Mouse (Mus musculus) forebrain, embryonic 12.5 days (tissue): ENCODE results near the gene Ntm. TPM values are rescaled to one million over a fixed set of nuclear protein-coding genes. Genes with fewer than 3 reads are reported as not detected.

ENCODE experiments used
- ATAC-seq: fragments of 200-750 bp; cut with Nextera tagmentation; 2 replicates; pipeline ENCODE4 v1.8.0; 2017; ENCODE audit warnings: moderate TSS enrichment; ENCODE audit not compliant: low FRiP score
- H3K27ac ChIP-seq: fragments of 300-500 bp; sonication (generic); 2 replicates; pipeline ENCODE4 v1.5.1; 2016; ENCODE audit warnings: mild to moderate bottlenecking
- H3K27me3 ChIP-seq: fragments of 300-500 bp; sonication (generic); 2 replicates; pipeline ENCODE4 v1.6.1; 2016; ENCODE audit warnings: mild to moderate bottlenecking
- H3K36me3 ChIP-seq: fragments of 300-500 bp; sonication (generic); replicated peaks from 2 replicates; pipeline ENCODE4 v1.6.1; 2016; ENCODE audit warnings: mild to moderate bottlenecking
- H3K4me1 ChIP-seq: fragments of 300-500 bp; sonication (generic); 2 replicates; pipeline ENCODE4 v1.6.1; 2016
- H3K4me2 ChIP-seq: fragments of 300-500 bp; sonication (generic); 2 replicates; pipeline ENCODE4 v1.6.1; 2016; ENCODE audit warnings: mild to moderate bottlenecking, moderate library complexity
- H3K4me3 ChIP-seq: fragments of 300-500 bp; sonication (generic); replicated peaks from 2 replicates; pipeline ENCODE4 v1.5.1; 2016; ENCODE audit warnings: mild to moderate bottlenecking
- H3K9ac ChIP-seq: fragments of 300-500 bp; sonication (generic); 2 replicates; pipeline ENCODE4 v1.6.1; 2016; ENCODE audit warnings: mild to moderate bottlenecking
- H3K9me3 ChIP-seq: fragments of 300-500 bp; sonication (generic); 2 replicates; pipeline ENCODE4 v1.6.1; 2016
- WGBS: fragments of 180-500 bp; shearing (Covaris S2); methylation state at CpG from one replicate; pipeline ENCODE4 v1.1.7; 2016; 5-methylcytosine and 5-hydroxymethylcytosine counted together
- polyA plus RNA-seq: library from polyadenylated mRNA; unstranded; fragments of >200 nt; fragmentation: Nextera tagmentation; extraction: Ambion mirVana; gene quantifications from 2 replicates; pipeline ENCODE4 v1.2.1, GENCODE M21; 2016

The Ntm gene
- polyA plus RNA-seq, 1 experiment from 2014 or later, result 34.6 TPM

GRCm38 (mm10) chr9:29578226-29578625 is 384.7 kb downstream of the Ntm start:
- ATAC-seq, result no peak
- Histone ChIP-seq H3K9me3 (no peaks in the 10 kb centered on the region), H3K4me3 (no peak overlapping the region), H3K27me3 (no peaks in the 10 kb centered on the region), H3K4me1 (0 out of 2 replicates have a peak, but pooled peaks cover 6% of the 10 kb centered on the region), H3K27ac (no peak overlapping the region), H3K9ac (no peak overlapping the region), H3K36me3 (no peaks in the 10 kb centered on the region), H3K4me2 (no peak overlapping the region)
- WGBS, result 82% methylated on average over 11 of the region's 11 CpGs

- Histone ChIP-seq H3K4me3 (no peak overlapping the region), H3K27ac (no peak overlapping the region), H3K9me3 (no peaks in the 10 kb centered on the region), H3K4me2 (no peak overlapping the region), H3K4me1 (0 out of 2 replicates have a peak, but pooled peaks cover 6% of the 10 kb centered on the region), H3K27me3 (no peaks in the 10 kb centered on the region), H3K36me3 (no peaks in the 10 kb centered on the region), H3K9ac (no peak overlapping the region)
- WGBS, result 46% methylated on average over 4 of the region's 4 CpGs
- no peak for ATAC-seq
These were observed 386.8 kb downstream of the Ntm start for GRCm38 (mm10) chr9:29576051-29576533.

- Histone ChIP-seq H3K4me2 (no peak overlapping the region), H3K4me3 (no peak overlapping the region), H3K9ac (no peak overlapping the region), H3K9me3 (no peaks in the 10 kb centered on the region), H3K27ac (no peak overlapping the region), H3K36me3 (no peaks in the 10 kb centered on the region), H3K4me1 (0 out of 2 replicates have a peak, but pooled peaks cover 6% of the 10 kb centered on the region), H3K27me3 (no peaks in the 10 kb centered on the region)
- ATAC-seq, result no peak
- 83% methylated on average over 5 of the region's 5 CpGs for WGBS
These were observed 388.4 kb downstream of the Ntm start for GRCm38 (mm10) chr9:29574548-29574947.

- Histone ChIP-seq H3K4me3 (no peak overlapping the region), H3K36me3 (no peaks in the 10 kb centered on the region), H3K9me3 (no peaks in the 10 kb centered on the region), H3K4me2 (no peak overlapping the region), H3K27ac (no peak overlapping the region), H3K27me3 (no peaks in the 10 kb centered on the region), H3K4me1 (no peaks in the 10 kb centered on the region), H3K9ac (no peak overlapping the region)
- no peak for ATAC-seq
- WGBS, result 73% methylated on average over 5 of the region's 5 CpGs
These were observed 394.4 kb downstream of the Ntm start for GRCm38 (mm10) chr9:29568571-29568970.

GRCm38 (mm10) chr9:29562419-29563071 is 400.4 kb downstream of the Ntm start:
- Histone ChIP-seq H3K4me2 (no peak overlapping the region), H3K9ac (no peak overlapping the region), H3K4me1 (no peaks in the 10 kb centered on the region), H3K36me3 (no peaks in the 10 kb centered on the region), H3K4me3 (no peak overlapping the region), H3K27ac (no peak overlapping the region), H3K9me3 (no peaks in the 10 kb centered on the region), H3K27me3 (no peaks in the 10 kb centered on the region)
- ATAC-seq, result no peak
- 89% methylated on average over 5 of the region's 5 CpGs for WGBS

- H3K4me3 ChIP-seq, result no peak overlapping the region
- H3K27ac ChIP-seq, result no peak overlapping the region
- H3K9ac ChIP-seq, result no peak overlapping the region
- ATAC-seq, result no peak
- WGBS, result 92% methylated on average over 4 of the region's 4 CpGs
- H3K36me3 ChIP-seq, result no peaks in the 10 kb centered on the region
- no peaks in the 10 kb centered on the region for H3K27me3 ChIP-seq
- H3K4me1 ChIP-seq, result no peaks in the 10 kb centered on the region
- no peaks in the 10 kb centered on the region for H3K9me3 ChIP-seq
- no peak overlapping the region for H3K4me2 ChIP-seq
These were observed 404.0 kb downstream of the Ntm start for GRCm38 (mm10) chr9:29558915-29559314.

GRCm38 (mm10) chr9:29550582-29550981 is 412.4 kb downstream of the Ntm start:
- no peak overlapping the region for H3K9ac ChIP-seq
- no peaks in the 10 kb centered on the region for H3K9me3 ChIP-seq
- no peak overlapping the region for H3K27ac ChIP-seq
- 0 out of 2 replicates have a peak, but pooled peaks cover 9% of the 10 kb centered on the region for H3K4me1 ChIP-seq
- no peak overlapping the region for H3K4me3 ChIP-seq
- H3K36me3 ChIP-seq, result no peaks in the 10 kb centered on the region
- H3K4me2 ChIP-seq, result no peak overlapping the region
- H3K27me3 ChIP-seq, result no peaks in the 10 kb centered on the region
- ATAC-seq, result no peak
- WGBS, result 89% methylated on average over 8 of the region's 8 CpGs

GRCm38 (mm10) chr9:29550107-29550506 is 412.8 kb downstream of the Ntm start:
- no peak for ATAC-seq
- Histone ChIP-seq H3K27me3 (no peaks in the 10 kb centered on the region), H3K9me3 (no peaks in the 10 kb centered on the region), H3K36me3 (no peaks in the 10 kb centered on the region), H3K4me2 (no peak overlapping the region), H3K9ac (no peak overlapping the region), H3K27ac (no peak overlapping the region), H3K4me3 (no peak overlapping the region), H3K4me1 (0 out of 2 replicates have a peak, but pooled peaks cover 9% of the 10 kb centered on the region)
- WGBS, result 94% methylated on average over 8 of the region's 8 CpGs

- Histone ChIP-seq H3K4me3 (no peak overlapping the region), H3K36me3 (no peaks in the 10 kb centered on the region), H3K27me3 (peaks cover 10% of the 10 kb centered on the region; the same call in 1 of the 2 replicates), H3K4me2 (no peak overlapping the region), H3K4me1 (peaks cover 14% of the 10 kb centered on the region), H3K9me3 (no peaks in the 10 kb centered on the region), H3K27ac (no peak overlapping the region), H3K9ac (no peak overlapping the region)
- 85% methylated on average over 2 of the region's 2 CpGs for WGBS
- no peak for ATAC-seq
These were observed 426.5 kb downstream of the Ntm start for GRCm38 (mm10) chr9:29536415-29536814.

GRCm38 (mm10) chr9:29534773-29535172 is 428.2 kb downstream of the Ntm start:
- Histone ChIP-seq H3K9me3 (no peaks in the 10 kb centered on the region), H3K4me2 (no peak overlapping the region), H3K27ac (no peak overlapping the region), H3K4me1 (peaks cover 14% of the 10 kb centered on the region), H3K4me3 (no peak overlapping the region), H3K27me3 (peaks cover 10% of the 10 kb centered on the region; the same call in 1 of the 2 replicates), H3K36me3 (no peaks in the 10 kb centered on the region), H3K9ac (no peak overlapping the region)
- ATAC-seq, result no peak
- 48% methylated on average over 6 of the region's 6 CpGs for WGBS

GRCm38 (mm10) chr9:29534304-29534703 is 428.6 kb downstream of the Ntm start:
- Histone ChIP-seq H3K4me2 (no peak overlapping the region), H3K4me3 (no peak overlapping the region), H3K9me3 (no peaks in the 10 kb centered on the region), H3K36me3 (no peaks in the 10 kb centered on the region), H3K27me3 (peaks cover 10% of the 10 kb centered on the region; the same call in 1 of the 2 replicates), H3K9ac (no peak overlapping the region), H3K27ac (no peak overlapping the region), H3K4me1 (peaks cover 14% of the 10 kb centered on the region)
- no peak for ATAC-seq
- 36% methylated on average over 7 of the region's 7 CpGs for WGBS

GRCm38 (mm10) chr9:29533556-29533955 is 429.4 kb downstream of the Ntm start:
- no peaks in the 10 kb centered on the region for H3K9me3 ChIP-seq
- no peak overlapping the region for H3K27ac ChIP-seq
- peaks cover 10% of the 10 kb centered on the region; the same call in 1 of the 2 replicates for H3K27me3 ChIP-seq
- no peak overlapping the region for H3K4me2 ChIP-seq
- no peaks in the 10 kb centered on the region for H3K36me3 ChIP-seq
- 36% methylated on average over 1 of the region's 1 CpGs for WGBS
- H3K9ac ChIP-seq, result no peak overlapping the region
- no peak for ATAC-seq
- H3K4me3 ChIP-seq, result no peak overlapping the region
- peaks cover 14% of the 10 kb centered on the region for H3K4me1 ChIP-seq
